Mouse (Mus musculus) bone marrow, adult 2 months (tissue): Measurements from ENCODE around the gene Plagl1. TPM values are rescaled to one million over a fixed set of nuclear protein-coding genes. Genes with fewer than 3 reads are reported as not detected.

Source experiments
- H3K27ac ChIP-seq: fragments of 200-500 bp; 2 replicates; pipeline ENCODE4 v1.5.1; 2012; ENCODE audit warnings: low read depth, mild to moderate bottlenecking, control low read depth, inconsistent platforms, low read length; ENCODE audit not compliant: control insufficient read depth, poor library complexity, insufficient read depth
- H3K4me1 ChIP-seq: fragments of 200-500 bp; 2 replicates; pipeline ENCODE4 v1.6.1; 2011; ENCODE audit warnings: low read length; ENCODE audit not compliant: control insufficient read depth, insufficient read depth
- H3K4me3 ChIP-seq: fragments of 200-500 bp; replicated peaks from 2 replicates; pipeline ENCODE3; 2011; ENCODE audit warnings: mild to moderate bottlenecking, low read depth, low read length, control low read depth; ENCODE audit not compliant: control insufficient read depth
- CTCF ChIP-seq: fragments of 200-500 bp; IDR thresholded peaks from 2 replicates; pipeline ENCODE4 v1.5.1; 2011; ENCODE audit warnings: low read length, control low read depth; ENCODE audit not compliant: control insufficient read depth, insufficient read depth
- POLR2A ChIP-seq: fragments of 200-500 bp; IDR thresholded peaks from 2 replicates; pipeline ENCODE4 v1.6.1; 2011; ENCODE audit warnings: low read depth, mild to moderate bottlenecking, control low read depth, low read length, borderline replicate concordance; ENCODE audit not compliant: control insufficient read depth
- WGBS: fragments of 180-500 bp; shearing (Covaris S2); methylation state at CpG from one replicate; pipeline ENCODE4 v1.1.7; 2018; 5-methylcytosine and 5-hydroxymethylcytosine counted together
- polyA plus RNA-seq: library from polyadenylated mRNA; stranded (reverse); fragments of >200 nt; gene quantifications from 2 replicates; pipeline ENCODE4 v1.2.4, GENCODE M21; 2011; ENCODE audit warnings: low replicate concordance; ENCODE audit not compliant: missing spikeins, insufficient read depth, insufficient read length

The Plagl1 gene
- polyA plus RNA-seq, 1 experiment = 2.9 TPM

DNA sequence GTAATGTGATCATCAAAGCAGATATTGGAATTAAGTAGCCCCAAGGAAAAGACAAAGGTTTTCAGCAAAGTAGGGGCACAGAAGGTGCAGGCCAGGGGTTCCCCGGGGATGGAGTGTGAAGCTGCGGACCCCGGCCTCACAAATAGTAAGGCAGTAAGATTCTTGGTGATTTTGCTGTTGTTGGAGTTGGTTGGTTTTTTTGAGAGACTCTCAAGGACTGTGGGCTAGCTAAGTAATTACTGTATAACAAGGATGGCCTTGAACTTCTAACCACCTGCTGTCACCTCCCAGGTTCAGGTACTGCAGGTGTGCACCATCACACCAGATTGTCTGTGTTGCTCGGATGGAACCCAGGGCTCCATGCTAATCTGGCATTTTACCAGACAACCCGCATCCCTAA is 30.9 kb upstream of the Plagl1 start:
- H3K27ac ChIP-seq = no peak overlapping the region
- 86% methylated on average over 5 of the region's 5 CpGs for WGBS
- no peak overlapping the region for H3K4me3 ChIP-seq
- TF ChIP-seq CTCF (no peak), POLR2A (no peak)
- H3K4me1 ChIP-seq = no peaks in the 10 kb centered on the region

DNA sequence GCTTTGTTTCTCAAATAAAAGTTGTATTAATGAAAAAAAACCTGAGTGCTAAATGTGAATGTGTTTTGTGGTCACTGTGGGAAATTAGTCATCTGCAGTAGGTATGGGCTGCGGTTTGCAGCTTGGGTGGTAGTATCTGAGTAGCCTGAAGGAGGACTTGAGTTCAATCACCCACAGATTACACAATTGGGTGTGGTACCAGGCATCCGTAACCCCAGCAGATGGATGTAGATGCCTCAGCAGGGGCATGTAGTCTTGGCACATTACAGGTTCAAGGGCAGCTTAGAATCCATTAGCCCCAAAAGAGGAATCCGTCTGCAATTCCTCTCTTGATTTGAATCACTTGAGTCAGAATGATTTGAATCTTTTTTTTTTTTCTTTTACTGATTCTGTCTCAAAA is 25.0 kb upstream of the Plagl1 start:
- TF ChIP-seq POLR2A = no peak
- TF ChIP-seq CTCF = no peak
- Histone ChIP-seq H3K27ac (no peak overlapping the region), H3K4me3 (no peak overlapping the region), H3K4me1 (no peaks in the 10 kb centered on the region)
- 51% methylated on average over 3 of the region's 3 CpGs for WGBS

DNA sequence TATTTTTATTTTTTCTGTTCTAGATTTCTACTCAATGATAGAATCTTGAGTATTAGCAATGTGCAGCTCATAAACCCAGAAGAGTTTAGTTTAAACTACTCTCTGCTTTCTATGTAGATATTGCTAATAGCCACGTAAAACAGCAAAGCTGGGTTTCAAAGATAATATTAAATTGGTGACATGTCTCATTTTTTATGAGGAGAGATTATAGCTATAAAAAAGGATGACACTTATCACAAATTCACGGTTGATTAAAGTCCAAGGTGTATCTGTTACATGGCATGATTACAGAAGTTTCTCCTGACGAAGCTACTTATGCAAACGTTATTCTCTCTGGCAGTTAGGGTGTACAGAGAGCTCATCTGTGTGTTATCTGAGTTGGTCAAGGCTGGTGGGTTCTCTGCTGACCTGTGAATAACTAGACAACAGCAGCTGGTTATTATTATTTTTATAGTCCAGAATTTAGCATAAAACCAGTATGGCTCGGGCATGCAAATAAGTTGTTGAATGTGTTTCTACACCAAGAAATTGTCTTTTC is 20.6 kb upstream of the Plagl1 start:
- 73% methylated on average over 5 of the region's 5 CpGs for WGBS
- no peaks in the 10 kb centered on the region for H3K4me1 ChIP-seq
- TF ChIP-seq CTCF = no peak
- no peak for TF ChIP-seq POLR2A
- no peak overlapping the region for H3K4me3 ChIP-seq
- no peak overlapping the region for H3K27ac ChIP-seq

DNA sequence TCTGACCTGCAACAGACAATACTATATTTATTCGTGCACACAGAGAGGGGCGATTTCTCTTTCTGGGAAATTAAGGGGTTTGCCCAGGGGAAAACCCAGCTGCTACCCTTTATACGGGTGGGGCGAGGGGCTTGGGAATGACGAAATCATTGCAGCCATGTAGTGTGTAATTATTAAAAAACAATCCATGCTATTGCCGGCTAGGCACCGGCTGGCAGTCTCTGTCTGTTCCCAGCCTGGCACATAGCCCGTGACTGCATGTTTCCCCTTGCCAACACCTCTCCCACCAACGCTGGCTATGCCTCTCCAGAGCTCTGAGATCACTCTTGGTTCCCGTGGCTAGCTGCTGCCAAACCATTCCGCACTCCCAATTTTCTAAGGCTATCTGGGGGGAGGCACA is 15.6 kb upstream of the Plagl1 start:
- Histone ChIP-seq H3K4me1 (no peaks in the 10 kb centered on the region), H3K27ac (no peak overlapping the region), H3K4me3 (no peak overlapping the region)
- 87% methylated on average over 11 of the region's 11 CpGs for WGBS
- TF ChIP-seq CTCF (no peak), POLR2A (no peak)

DNA sequence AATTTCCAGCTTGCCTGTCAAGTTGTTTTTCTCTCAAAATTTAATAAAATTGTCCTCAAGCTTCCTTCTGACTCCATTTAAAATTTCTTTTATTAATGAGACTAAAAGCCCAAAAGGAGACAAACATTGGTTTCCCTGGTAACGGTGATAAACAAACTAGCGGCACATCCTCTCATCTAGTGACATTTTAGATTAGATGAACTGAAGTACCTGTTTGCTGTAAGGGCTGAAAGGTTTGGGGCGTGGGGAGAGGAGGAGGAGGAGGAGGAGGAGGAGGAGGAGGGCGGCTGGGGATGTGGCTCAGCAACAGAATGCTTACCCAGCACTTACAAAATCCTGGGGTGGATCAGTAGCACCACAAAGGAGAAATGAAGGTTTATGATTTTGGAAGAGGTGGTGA is 12.5 kb upstream of the Plagl1 start:
- no peaks in the 10 kb centered on the region for H3K4me1 ChIP-seq
- no peak overlapping the region for H3K27ac ChIP-seq
- WGBS = 60% methylated on average over 4 of the region's 4 CpGs

DNA sequence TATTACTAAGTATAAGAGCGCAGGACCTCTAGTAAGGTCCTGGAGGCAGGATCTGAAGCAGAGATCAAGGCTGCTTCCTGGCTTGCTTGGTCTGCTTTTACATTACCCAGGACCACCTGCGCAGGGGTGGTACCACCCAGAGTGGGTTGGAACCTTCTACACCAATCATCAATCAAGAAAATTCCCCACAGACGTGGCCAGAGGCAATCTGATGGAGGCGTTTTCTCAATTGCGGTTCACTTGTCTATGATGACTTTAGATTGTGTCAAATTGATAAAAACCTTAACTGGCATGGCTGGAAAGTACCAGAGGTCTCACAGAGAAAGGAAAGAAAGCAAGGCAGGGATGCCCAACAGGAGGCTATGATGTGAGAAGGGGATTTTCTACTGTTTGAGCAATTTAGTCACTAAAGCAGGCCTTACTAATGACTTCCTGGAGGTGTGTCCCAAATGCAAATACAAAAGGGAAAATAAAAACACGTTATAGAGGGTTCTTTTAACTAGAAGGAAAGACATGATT is 3.4 kb upstream of the Plagl1 start:
- no peak for TF ChIP-seq POLR2A
- no peak for TF ChIP-seq CTCF
- 79% methylated on average over 6 of the region's 6 CpGs for WGBS
- Histone ChIP-seq H3K4me1 (no peaks in the 10 kb centered on the region), H3K4me3 (no peak overlapping the region), H3K27ac (no peak overlapping the region)

More for the DNA sequence above, 12.5 kb upstream of the Plagl1 start:
- H3K4me3 ChIP-seq = no peak overlapping the region
- TF ChIP-seq POLR2A = no peak
- no peak for TF ChIP-seq CTCF

DNA sequence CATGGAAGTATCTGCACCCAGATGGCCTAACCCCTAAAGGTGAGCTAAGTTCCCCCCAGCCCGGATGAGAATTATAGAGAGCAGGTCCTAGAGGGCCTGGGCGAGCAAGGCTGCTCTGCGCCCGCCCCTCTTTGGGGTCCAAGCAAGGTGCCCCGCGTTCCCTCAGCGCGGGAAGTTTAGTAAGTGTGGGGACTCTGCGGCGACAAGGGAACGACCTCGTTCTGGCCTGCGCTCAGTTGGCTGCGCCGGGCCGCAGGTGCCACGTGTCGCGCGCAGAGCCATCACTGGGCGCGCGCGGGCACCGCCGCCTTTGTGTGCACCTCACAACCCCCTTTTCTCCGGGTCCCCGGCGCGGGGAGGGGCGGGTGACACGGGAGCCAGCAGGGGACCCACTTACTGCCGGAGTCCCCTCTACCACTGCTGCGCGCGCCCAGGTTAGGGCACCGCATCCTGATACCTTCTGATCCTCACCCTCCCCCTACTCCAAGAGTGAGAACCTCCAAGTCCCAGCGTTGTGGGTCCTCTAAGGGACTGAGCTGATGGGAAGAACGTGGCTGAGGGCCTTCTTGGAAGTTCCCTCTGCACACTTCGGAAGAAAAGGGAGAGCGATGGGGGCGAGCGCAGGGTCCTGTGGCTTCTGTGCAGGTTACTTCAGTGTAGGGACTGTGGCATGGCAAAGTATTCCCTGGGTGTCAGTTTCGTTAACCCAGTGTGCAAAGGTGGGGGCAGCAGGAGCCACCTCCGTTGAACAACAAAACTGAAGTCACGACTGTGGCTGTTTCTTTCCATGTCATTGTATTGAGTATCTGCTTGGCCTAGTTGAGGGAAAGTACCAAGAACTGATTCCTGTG is 742 bp downstream of the Plagl1 start:
- 67% methylated on average over 46 of the region's 46 CpGs for WGBS
- H3K4me3 ChIP-seq = no peak overlapping the region
- H3K27ac ChIP-seq = no peak overlapping the region
- H3K4me1 ChIP-seq = no peaks in the 10 kb centered on the region
- no peak for TF ChIP-seq CTCF
- TF ChIP-seq POLR2A = no peak

DNA sequence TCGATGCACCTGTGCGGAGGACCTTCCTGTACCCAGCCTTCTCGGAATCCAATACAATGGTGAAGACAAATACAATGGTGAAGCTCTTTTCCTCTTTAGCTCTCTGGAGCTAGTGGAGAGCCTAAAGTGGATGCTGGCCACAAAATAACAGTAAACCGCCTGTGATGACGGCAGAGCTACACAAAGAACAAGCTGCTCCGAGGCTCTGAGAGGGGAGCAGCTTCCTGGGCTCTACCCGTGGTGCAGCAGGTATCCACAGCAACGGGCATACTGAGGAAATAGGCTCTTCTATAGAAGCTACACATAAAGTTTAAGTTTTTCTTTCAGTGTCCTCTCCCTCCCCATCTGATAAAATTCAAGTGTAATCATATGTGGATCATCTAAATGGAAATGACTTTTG is 2.1 kb downstream of the Plagl1 start:
- H3K4me1 ChIP-seq = no peaks in the 10 kb centered on the region
- no peak overlapping the region for H3K27ac ChIP-seq
- 30% methylated on average over 8 of the region's 8 CpGs for WGBS
- TF ChIP-seq CTCF (no peak), POLR2A (no peak)
- H3K4me3 ChIP-seq = no peak overlapping the region
